Mouse (Mus musculus): ENCODE measurements around the gene Unc5b. TPM values are rescaled to one million over a fixed set of nuclear protein-coding genes. Genes with fewer than 3 reads are reported as not detected.
A peak's percentile ranks its signal among the peaks of the same experiment; 100 is the strongest.
"Not testable (repeated sequence)": the region's sequence is repeated elsewhere in the genome, so short reads cannot be mapped to it uniquely, and the experiment has no call there.

Unc5b gene
- polyA plus RNA-seq, 1 experiment from 2014 or later: 2.6 TPM

- Histone ChIP-seq H3K36me3 (peaks cover 9% of the 10 kb centered on the region; the same call in 1 of the 2 replicates), H3K27ac (replicated peaks) (0 out of 2 replicates have a peak overlapping the region, but pooled peaks have one; percentile 18), H3K27me3 (no peaks in the 10 kb centered on the region), H3K9me3 (no peaks in the 10 kb centered on the region), H3K4me1 (replicated peaks) (peaks cover 35% of the 10 kb centered on the region), H3K4me2 (no peak overlapping the region), H3K9ac (no peak overlapping the region), H3K4me3 (no peak overlapping the region)
- no peak for ATAC-seq (ENCODE audit: low read depth)
- WGBS: 68% methylated on average over 9 of the region's 9 CpGs
Measured at GRCm38 (mm10) chr10:60743681-60744080, 87.7 kb downstream of the Unc5b start.

- H3K36me3 ChIP-seq: peaks cover 9% of the 10 kb centered on the region; the same call in 1 of the 2 replicates
- 81% methylated on average over 6 of the region's 6 CpGs for WGBS
- no peak for ATAC-seq (ENCODE audit: low read depth)
- H3K4me2 ChIP-seq: no peak overlapping the region
- H3K27me3 ChIP-seq: no peaks in the 10 kb centered on the region
- no peak overlapping the region for H3K9ac ChIP-seq
- no peak overlapping the region for H3K27ac ChIP-seq (replicated peaks)
- H3K9me3 ChIP-seq: no peaks in the 10 kb centered on the region
- no peak overlapping the region for H3K4me3 ChIP-seq
- H3K4me1 ChIP-seq (replicated peaks): peaks cover 27% of the 10 kb centered on the region
Measured at GRCm38 (mm10) chr10:60742942-60743341, 88.4 kb downstream of the Unc5b start.

- not testable (repeated sequence) for H3K4me3 ChIP-seq; H3K9ac ChIP-seq; H3K4me2 ChIP-seq; H3K27ac ChIP-seq (replicated peaks); H3K9me3 ChIP-seq; H3K27me3 ChIP-seq; H3K36me3 ChIP-seq; ATAC-seq (ENCODE audit: low read depth)
- H3K4me1 ChIP-seq (replicated peaks): peaks cover 25% of the 10 kb centered on the region
- 78% methylated on average over 1 of the region's 1 CpGs for WGBS
Measured at GRCm38 (mm10) chr10:60742296-60742695, 89.1 kb downstream of the Unc5b start.

GRCm38 (mm10) chr10:60741435-60741834 lies 89.9 kb downstream of the Unc5b start:
- Histone ChIP-seq H3K27ac (replicated peaks) (no peak overlapping the region), H3K27me3 (no peaks in the 10 kb centered on the region), H3K4me3 (no peak overlapping the region), H3K4me1 (replicated peaks) (peaks cover 24% of the 10 kb centered on the region), H3K9ac (no peak overlapping the region), H3K9me3 (no peaks in the 10 kb centered on the region), H3K36me3 (peaks cover 14% of the 10 kb centered on the region; the same call in 1 of the 2 replicates), H3K4me2 (no peak overlapping the region)
- 80% methylated on average over 7 of the region's 7 CpGs for WGBS
- ATAC-seq (ENCODE audit: low read depth): no peak

GRCm38 (mm10) chr10:60739619-60740363 lies 91.6 kb downstream of the Unc5b start:
- 86% methylated on average over 4 of the region's 4 CpGs for WGBS
- peaks cover 14% of the 10 kb centered on the region; the same call in 1 of the 2 replicates for H3K36me3 ChIP-seq

GRCm38 (mm10) chr10:60737886-60738640 lies 93.3 kb downstream of the Unc5b start:
- no peak for ATAC-seq (ENCODE audit: low read depth)
- H3K4me2 ChIP-seq: no peak overlapping the region
- no peaks in the 10 kb centered on the region for H3K27me3 ChIP-seq
- H3K9ac ChIP-seq: no peak overlapping the region
- H3K4me3 ChIP-seq: no peak overlapping the region
- H3K9me3 ChIP-seq: no peaks in the 10 kb centered on the region
- peaks cover 10% of the 10 kb centered on the region; the same call in 1 of the 2 replicates for H3K36me3 ChIP-seq
- peaks cover 17% of the 10 kb centered on the region for H3K4me1 ChIP-seq (replicated peaks)
- 0 out of 2 replicates have a peak overlapping the region, but pooled peaks have one; percentile 54 for H3K27ac ChIP-seq (replicated peaks)
- 71% methylated on average over 4 of the region's 9 CpGs for WGBS

More at GRCm38 (mm10) chr10:60739619-60740363, 91.6 kb downstream of the Unc5b start:
- H3K9ac ChIP-seq: no peak overlapping the region
- H3K4me2 ChIP-seq: no peak overlapping the region
- no peaks in the 10 kb centered on the region for H3K9me3 ChIP-seq
- no peak overlapping the region for H3K27ac ChIP-seq (replicated peaks)
- no peak; the same call in 1 of the 2 replicates for ATAC-seq (ENCODE audit: low read depth)
- H3K4me1 ChIP-seq (replicated peaks): peaks cover 23% of the 10 kb centered on the region
- no peak overlapping the region for H3K4me3 ChIP-seq
- H3K27me3 ChIP-seq: no peaks in the 10 kb centered on the region

GRCm38 (mm10) chr10:60737169-60737728 lies 94.1 kb downstream of the Unc5b start:
- no peak for ATAC-seq (ENCODE audit: low read depth)
- 64% methylated on average over 11 of the region's 11 CpGs for WGBS
- Histone ChIP-seq H3K4me3 (no peak overlapping the region), H3K36me3 (peaks cover 10% of the 10 kb centered on the region; the same call in 1 of the 2 replicates), H3K9me3 (no peaks in the 10 kb centered on the region), H3K27me3 (no peaks in the 10 kb centered on the region), H3K4me2 (no peak overlapping the region), H3K27ac (replicated peaks) (peak overlapping the region; percentile 54; the same call in 1 of the 2 replicates), H3K4me1 (replicated peaks) (peaks cover 20% of the 10 kb centered on the region), H3K9ac (no peak overlapping the region)

GRCm38 (mm10) chr10:60735737-60736136 lies 95.6 kb downstream of the Unc5b start:
- Histone ChIP-seq H3K4me3 (no peak overlapping the region), H3K4me1 (replicated peaks) (peaks cover 26% of the 10 kb centered on the region), H3K27ac (replicated peaks) (no peak overlapping the region), H3K9ac (no peak overlapping the region), H3K27me3 (no peaks in the 10 kb centered on the region), H3K4me2 (no peak overlapping the region), H3K36me3 (peaks cover 6% of the 10 kb centered on the region; the same call in 1 of the 2 replicates), H3K9me3 (no peaks in the 10 kb centered on the region)
- no peak for ATAC-seq (ENCODE audit: low read depth)
- 100% methylated on average over 1 of the region's 1 CpGs for WGBS

GRCm38 (mm10) chr10:60733471-60733870 lies 97.9 kb downstream of the Unc5b start:
- H3K4me3 ChIP-seq: no peak overlapping the region
- H3K9ac ChIP-seq: no peak overlapping the region
- no peaks in the 10 kb centered on the region for H3K27me3 ChIP-seq
- no peaks in the 10 kb centered on the region for H3K9me3 ChIP-seq
- peaks cover 26% of the 10 kb centered on the region for H3K4me1 ChIP-seq (replicated peaks)
- no peak overlapping the region for H3K4me2 ChIP-seq
- no peak overlapping the region for H3K27ac ChIP-seq (replicated peaks)
- ATAC-seq (ENCODE audit: low read depth): no peak
- peaks cover 12% of the 10 kb centered on the region; the same call in 1 of the 2 replicates for H3K36me3 ChIP-seq
- 82% methylated on average over 8 of the region's 8 CpGs for WGBS

- 42% methylated on average over 2 of the region's 2 CpGs for WGBS
- 0 out of 2 replicates have a peak, but pooled peaks have one; percentile 18 for ATAC-seq (ENCODE audit: low read depth)
- Histone ChIP-seq H3K27ac (replicated peaks) (peak overlapping the region; percentile 61), H3K4me2 (no peak overlapping the region), H3K4me3 (no peak overlapping the region), H3K27me3 (no peaks in the 10 kb centered on the region), H3K4me1 (replicated peaks) (peaks cover 29% of the 10 kb centered on the region), H3K9me3 (no peaks in the 10 kb centered on the region), H3K36me3 (peaks cover 12% of the 10 kb centered on the region; the same call in 1 of the 2 replicates), H3K9ac (peak overlapping the region; percentile 34; the same call in 1 of the 2 replicates)
Measured at GRCm38 (mm10) chr10:60732397-60732861, 99.0 kb downstream of the Unc5b start.

- Histone ChIP-seq H3K9me3 (no peaks in the 10 kb centered on the region), H3K27me3 (no peaks in the 10 kb centered on the region), H3K4me1 (replicated peaks) (peaks cover 24% of the 10 kb centered on the region), H3K9ac (peak overlapping the region; percentile 34), H3K4me3 (no peak overlapping the region), H3K4me2 (no peak overlapping the region), H3K27ac (replicated peaks) (peak overlapping the region; percentile 61), H3K36me3 (peaks cover 10% of the 10 kb centered on the region; the same call in 1 of the 2 replicates)
- no peak for ATAC-seq (ENCODE audit: low read depth)
- WGBS: 48% methylated on average over 5 of the region's 5 CpGs
Measured at GRCm38 (mm10) chr10:60731742-60732141, 99.6 kb downstream of the Unc5b start.

Data from neural tube, embryonic 13.5 days (tissue).